Mouse (Mus musculus) neural tube, embryonic 12.5 days (tissue): Measurements from ENCODE around the gene Id1. TPM values are rescaled to one million over a fixed set of nuclear protein-coding genes. Genes with fewer than 3 reads are reported as not detected.

Experiments
- ATAC-seq: fragments of 200-750 bp; cut with Nextera tagmentation; 2 replicates; pipeline ENCODE4 v1.8.0; 2017; ENCODE audit warnings: low read depth, mild to moderate bottlenecking, moderate TSS enrichment, moderate library complexity; ENCODE audit not compliant: low FRiP score
- H3K27ac ChIP-seq: fragments of 300-500 bp; sonication (generic); 2 replicates; pipeline ENCODE4 v1.5.1; 2016
- H3K27me3 ChIP-seq: fragments of 300-500 bp; sonication (generic); replicated peaks from 2 replicates; pipeline ENCODE4 v1.6.1; 2016; ENCODE audit warnings: mild to moderate bottlenecking
- H3K36me3 ChIP-seq: fragments of 300-500 bp; sonication (generic); 2 replicates; pipeline ENCODE4 v1.6.1; 2016; ENCODE audit warnings: mild to moderate bottlenecking
- H3K4me1 ChIP-seq: fragments of 300-500 bp; sonication (generic); 2 replicates; pipeline ENCODE4 v1.6.1; 2016
- H3K4me2 ChIP-seq: fragments of 300-500 bp; sonication (generic); replicated peaks from 2 replicates; pipeline ENCODE4 v1.6.1; 2016; ENCODE audit warnings: mild to moderate bottlenecking
- H3K4me3 ChIP-seq: fragments of 300-500 bp; sonication (generic); 2 replicates; pipeline ENCODE4 v1.5.1; 2016
- H3K9ac ChIP-seq: fragments of 300-500 bp; sonication (generic); 2 replicates; pipeline ENCODE4 v1.6.1; 2016; ENCODE audit warnings: mild to moderate bottlenecking
- H3K9me3 ChIP-seq: fragments of 300-500 bp; sonication (generic); 2 replicates; pipeline ENCODE4 v1.6.1; 2016; ENCODE audit warnings: mild to moderate bottlenecking
- WGBS: fragments of 180-500 bp; shearing (Covaris S2); methylation state at CpG from one replicate; pipeline ENCODE4 v1.1.7; 2016; 5-methylcytosine and 5-hydroxymethylcytosine counted together
- polyA plus RNA-seq: library from polyadenylated mRNA; unstranded; fragments of >200 nt; fragmentation: Nextera tagmentation; extraction: Ambion mirVana; gene quantifications from 2 replicates; pipeline ENCODE4 v1.2.1, GENCODE M21; 2016

Gene Id1
- polyA plus RNA-seq, 1 experiment from 2014 or later: 103 TPM

DNA sequence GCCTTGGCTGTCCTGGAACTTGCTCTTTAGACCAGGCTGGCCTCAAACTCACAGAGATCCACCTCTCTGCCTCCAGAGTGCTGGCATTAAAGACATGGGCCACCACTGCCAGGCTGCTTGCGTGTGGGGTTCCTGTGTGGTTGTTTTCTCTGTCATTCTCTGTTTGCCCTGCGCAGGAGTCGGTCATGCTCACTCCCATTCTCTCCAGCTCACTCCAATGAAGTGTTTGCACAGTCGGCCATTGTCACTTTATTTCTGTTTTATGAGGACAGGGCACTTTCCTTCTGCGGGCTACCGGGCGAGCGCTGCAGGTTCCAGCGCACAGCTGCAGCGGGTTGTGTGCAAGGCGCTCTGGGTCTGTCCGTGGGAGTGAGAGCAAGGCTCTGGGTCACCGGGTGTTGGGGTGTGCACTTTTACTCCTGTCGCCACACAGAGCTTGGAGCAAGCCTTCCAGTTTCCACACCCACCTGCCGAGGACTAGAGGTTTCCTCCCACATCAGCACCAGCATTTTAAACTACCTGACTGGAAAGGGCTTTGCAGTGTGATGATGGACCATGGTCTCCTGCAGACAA is 10.8 kb upstream of the Id1 start:
- Histone ChIP-seq H3K4me2 (peak overlapping the region; percentile 67; the same call in 1 of the 2 replicates), H3K4me1 (peaks cover 40% of the 10 kb centered on the region), H3K27me3 (no peaks in the 10 kb centered on the region), H3K9ac (no peak overlapping the region), H3K9me3 (no peaks in the 10 kb centered on the region), H3K4me3 (no peak overlapping the region), H3K36me3 (no peaks in the 10 kb centered on the region), H3K27ac (0 out of 2 replicates have a peak overlapping the region, but pooled peaks have one; percentile 15)
- no peak for ATAC-seq
- WGBS: 23% methylated on average over 15 of the region's 15 CpGs

DNA sequence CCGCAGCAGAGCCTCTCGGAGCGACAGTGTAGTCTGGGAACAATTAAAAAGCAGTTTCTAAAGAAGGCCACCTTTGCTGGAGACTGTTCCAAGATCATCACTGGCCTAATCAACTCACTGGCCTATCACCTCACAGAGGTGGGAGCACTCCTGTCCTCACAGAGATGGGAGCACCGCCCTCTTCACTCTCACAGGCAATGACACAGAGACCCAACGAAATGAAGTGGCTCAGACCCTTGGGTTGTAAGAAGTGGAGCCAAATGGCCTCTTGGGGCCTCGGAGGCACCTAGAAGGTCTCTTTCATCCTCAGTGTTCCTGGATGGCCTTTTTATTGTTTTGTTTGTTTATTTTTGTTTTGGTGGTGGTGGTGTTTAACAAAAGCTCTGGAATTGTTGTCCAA is 9.8 kb upstream of the Id1 start:
- no peaks in the 10 kb centered on the region for H3K36me3 ChIP-seq
- ATAC-seq: no peak
- 77% methylated on average over 6 of the region's 6 CpGs for WGBS
- H3K4me1 ChIP-seq: peaks cover 40% of the 10 kb centered on the region
- H3K27me3 ChIP-seq: no peaks in the 10 kb centered on the region
- H3K27ac ChIP-seq: no peak overlapping the region
- no peak overlapping the region for H3K4me2 ChIP-seq
- no peak overlapping the region for H3K4me3 ChIP-seq
- H3K9me3 ChIP-seq: no peaks in the 10 kb centered on the region
- H3K9ac ChIP-seq: no peak overlapping the region

GRCm38 (mm10) chr2:152726751-152727335 is 9.2 kb upstream of the Id1 start:
- H3K4me2 ChIP-seq: no peak overlapping the region
- H3K27me3 ChIP-seq: no peaks in the 10 kb centered on the region
- no peak overlapping the region for H3K4me3 ChIP-seq
- H3K4me1 ChIP-seq: peaks cover 40% of the 10 kb centered on the region
- H3K27ac ChIP-seq: no peak overlapping the region
- H3K36me3 ChIP-seq: no peaks in the 10 kb centered on the region
- H3K9me3 ChIP-seq: no peaks in the 10 kb centered on the region
- 76% methylated on average over 6 of the region's 6 CpGs for WGBS
- no peak overlapping the region for H3K9ac ChIP-seq
- ATAC-seq: no peak

GRCm38 (mm10) chr2:152727795-152728510 is 8.1 kb upstream of the Id1 start:
- H3K4me3 ChIP-seq: no peak overlapping the region
- H3K4me2 ChIP-seq: no peak overlapping the region
- no peaks in the 10 kb centered on the region for H3K9me3 ChIP-seq
- no peak overlapping the region for H3K9ac ChIP-seq
- H3K27ac ChIP-seq: no peak overlapping the region
- H3K36me3 ChIP-seq: no peaks in the 10 kb centered on the region
- no peak for ATAC-seq
- H3K4me1 ChIP-seq: peaks cover 40% of the 10 kb centered on the region
- 86% methylated on average over 14 of the region's 14 CpGs for WGBS
- no peaks in the 10 kb centered on the region for H3K27me3 ChIP-seq

GRCm38 (mm10) chr2:152728594-152728993 is 7.5 kb upstream of the Id1 start:
- no peak overlapping the region for H3K4me3 ChIP-seq
- H3K4me2 ChIP-seq: no peak overlapping the region
- WGBS: 78% methylated on average over 7 of the region's 7 CpGs
- H3K36me3 ChIP-seq: no peaks in the 10 kb centered on the region
- no peak overlapping the region for H3K9ac ChIP-seq
- H3K27ac ChIP-seq: no peak overlapping the region
- no peaks in the 10 kb centered on the region for H3K9me3 ChIP-seq
- no peaks in the 10 kb centered on the region for H3K27me3 ChIP-seq
- ATAC-seq: no peak
- peaks cover 39% of the 10 kb centered on the region for H3K4me1 ChIP-seq

DNA sequence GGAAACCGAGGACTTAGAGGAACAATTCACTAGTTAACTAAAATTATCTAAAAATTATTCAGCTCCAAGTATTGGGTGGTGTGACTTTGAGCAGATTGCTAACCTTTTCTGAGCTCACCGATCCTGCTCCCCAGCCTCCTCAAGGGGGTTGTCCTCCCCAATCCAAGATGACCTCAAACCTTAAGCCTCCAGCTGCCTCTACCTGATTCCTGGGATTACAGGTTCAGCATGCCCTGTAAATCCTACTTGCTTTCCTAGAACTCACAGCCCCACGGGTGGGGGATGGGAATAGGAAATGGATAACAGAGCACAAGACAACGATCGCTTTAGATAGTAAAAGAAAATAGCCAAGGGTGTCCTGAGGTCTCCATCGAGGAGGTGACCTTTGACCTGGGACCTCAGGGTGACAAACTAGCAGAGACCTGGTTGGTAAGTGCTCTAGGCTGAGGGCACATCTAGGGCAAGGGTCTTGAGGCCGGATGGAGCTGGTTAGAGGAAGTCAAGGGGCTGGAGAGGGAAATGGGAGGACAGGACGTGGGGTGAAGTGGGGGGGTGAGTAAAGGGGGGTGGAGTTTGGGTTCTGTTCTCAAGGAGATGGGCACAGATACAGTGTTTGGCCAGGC is 6.9 kb upstream of the Id1 start:
- H3K36me3 ChIP-seq: no peaks in the 10 kb centered on the region
- H3K4me2 ChIP-seq: 0 out of 2 replicates have a peak overlapping the region, but pooled peaks have one; percentile 4
- peaks cover 35% of the 10 kb centered on the region for H3K4me1 ChIP-seq
- no peak overlapping the region for H3K4me3 ChIP-seq
- H3K27me3 ChIP-seq: no peaks in the 10 kb centered on the region
- no peak overlapping the region for H3K9ac ChIP-seq
- no peaks in the 10 kb centered on the region for H3K9me3 ChIP-seq
- 54% methylated on average over 8 of the region's 8 CpGs for WGBS
- 0 out of 2 replicates have a peak overlapping the region, but pooled peaks have one; percentile 17 for H3K27ac ChIP-seq
- ATAC-seq: 0 out of 2 replicates have a peak, but pooled peaks have one; percentile 1

GRCm38 (mm10) chr2:152729636-152730020 is 6.4 kb upstream of the Id1 start:
- no peak overlapping the region for H3K4me3 ChIP-seq
- H3K9ac ChIP-seq: no peak overlapping the region
- H3K9me3 ChIP-seq: no peaks in the 10 kb centered on the region
- peaks cover 34% of the 10 kb centered on the region for H3K4me1 ChIP-seq
- H3K27ac ChIP-seq: peak overlapping the region; percentile 17; the same call in 1 of the 2 replicates
- no peaks in the 10 kb centered on the region for H3K27me3 ChIP-seq
- no peaks in the 10 kb centered on the region for H3K36me3 ChIP-seq
- peak; percentile 10; the same call in 1 of the 2 replicates for ATAC-seq
- H3K4me2 ChIP-seq: 0 out of 2 replicates have a peak overlapping the region, but pooled peaks have one; percentile 4
- 47% methylated on average over 7 of the region's 7 CpGs for WGBS

DNA sequence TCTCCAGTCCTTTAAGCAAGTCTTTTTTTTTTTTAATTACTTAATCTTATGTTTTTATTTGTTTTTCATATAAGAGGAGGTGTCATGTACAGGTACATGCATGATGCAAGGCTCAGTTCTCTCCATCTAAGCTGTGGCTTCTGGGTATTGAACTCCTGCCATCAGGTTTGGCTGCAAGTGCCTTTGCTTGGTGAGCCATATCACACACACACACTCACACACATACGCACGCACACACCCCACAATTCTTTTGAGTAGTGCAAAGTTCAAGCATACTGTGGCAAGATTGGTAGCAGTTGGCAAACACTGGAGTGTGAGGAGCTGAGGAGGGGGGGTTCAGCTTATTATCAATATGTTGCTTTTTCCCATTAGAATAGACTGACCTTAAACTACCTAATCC is 2.9 kb upstream of the Id1 start:
- no peak overlapping the region for H3K9ac ChIP-seq
- no peak overlapping the region for H3K27ac ChIP-seq
- H3K4me2 ChIP-seq: no peak overlapping the region
- H3K27me3 ChIP-seq: no peaks in the 10 kb centered on the region
- H3K36me3 ChIP-seq: no peaks in the 10 kb centered on the region
- 92% methylated on average over 2 of the region's 2 CpGs for WGBS
- H3K4me1 ChIP-seq: peaks cover 48% of the 10 kb centered on the region
- no peak for ATAC-seq
- H3K4me3 ChIP-seq: no peak overlapping the region
- no peaks in the 10 kb centered on the region for H3K9me3 ChIP-seq

DNA sequence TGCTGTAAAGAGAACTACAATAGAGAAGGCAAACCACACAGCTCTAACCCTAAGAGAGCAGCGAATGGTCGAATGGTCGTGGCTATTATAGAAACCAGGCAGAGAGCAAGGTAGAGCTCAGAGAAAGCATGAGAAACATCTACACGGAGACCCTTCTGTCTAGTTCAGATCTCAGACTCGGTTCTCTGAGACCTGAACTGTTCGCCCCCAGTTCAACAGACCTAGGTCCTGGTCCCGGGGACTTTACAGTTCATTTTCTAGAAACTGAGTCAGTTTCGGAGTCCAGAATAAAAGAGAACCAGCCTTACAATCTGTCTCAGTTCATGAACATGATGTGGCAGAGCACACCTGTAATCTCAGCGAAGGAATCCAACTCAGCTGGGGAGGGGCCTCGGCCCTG is 1.6 kb upstream of the Id1 start:
- no peak overlapping the region for H3K27ac ChIP-seq
- H3K4me2 ChIP-seq: peak overlapping the region; percentile 92
- ATAC-seq: no peak; the same call in 1 of the 2 replicates
- H3K9ac ChIP-seq: no peak overlapping the region
- peak overlapping the region; percentile 20 for H3K4me3 ChIP-seq
- H3K36me3 ChIP-seq: no peaks in the 10 kb centered on the region
- 15% methylated on average over 10 of the region's 10 CpGs for WGBS
- H3K9me3 ChIP-seq: no peaks in the 10 kb centered on the region
- peaks cover 50% of the 10 kb centered on the region for H3K4me1 ChIP-seq
- no peaks in the 10 kb centered on the region for H3K27me3 ChIP-seq

- WGBS: under 1% methylated on average over 28 of the region's 28 CpGs
- Histone ChIP-seq H3K36me3 (no peaks in the 10 kb centered on the region), H3K27ac (peak overlapping the region; percentile 64; the same call in 1 of the 2 replicates), H3K4me1 (peaks cover 51% of the 10 kb centered on the region), H3K4me2 (peak overlapping the region; percentile 92), H3K4me3 (peak overlapping the region; percentile 20), H3K27me3 (no peaks in the 10 kb centered on the region), H3K9me3 (no peaks in the 10 kb centered on the region), H3K9ac (peak overlapping the region; percentile 40; the same call in 1 of the 2 replicates)
- ATAC-seq: peak; percentile 82
Measured at GRCm38 (mm10) chr2:152734984-152735383, 1.1 kb upstream of the Id1 start.

- ATAC-seq: no peak
- Histone ChIP-seq H3K9ac (peak overlapping the region; percentile 87), H3K27ac (0 out of 2 replicates have a peak overlapping the region, but pooled peaks have one; percentile 64), H3K4me2 (peak overlapping the region; percentile 92), H3K4me3 (peak overlapping the region; percentile 68), H3K36me3 (no peaks in the 10 kb centered on the region), H3K27me3 (no peaks in the 10 kb centered on the region), H3K4me1 (peaks cover 62% of the 10 kb centered on the region), H3K9me3 (no peaks in the 10 kb centered on the region)
- WGBS: under 1% methylated on average over 22 of the region's 22 CpGs
Measured at GRCm38 (mm10) chr2:152736748-152737147, 697 bp downstream of the Id1 start.
